Mouse (Mus musculus): ENCODE data around the gene Clec1b.

Gene Clec1b

GRCm38 (mm10) chr6:129396997-129397396 is at the start of gene Clec1b:
TSS of gene Clec1b (plus strand) at chr6:129397297.
- no peak for DNase-seq (ENCODE audit: low read depth, low spot score)

- peak; percentile 72 for DNase-seq (ENCODE audit: low read depth, low spot score)
These were observed 47.4 kb upstream of the Clec1b start for GRCm38 (mm10) chr6:129349524-129350352.

- DNase-seq (ENCODE audit: low read depth, low spot score) = no peak
These were observed 46.0 kb upstream of the Clec1b start for GRCm38 (mm10) chr6:129351091-129351490.

GRCm38 (mm10) chr6:129355774-129356173 is 41.3 kb upstream of the Clec1b start:
- no peak for DNase-seq (ENCODE audit: low read depth, low spot score)

- no peak for DNase-seq (ENCODE audit: low read depth, low spot score)
These were observed 40.7 kb upstream of the Clec1b start for GRCm38 (mm10) chr6:129356430-129356829.

GRCm38 (mm10) chr6:129359515-129359914 is 37.6 kb upstream of the Clec1b start:
- no peak for DNase-seq (ENCODE audit: low read depth, low spot score)

- DNase-seq (ENCODE audit: low read depth, low spot score) = peak; percentile 94
These were observed 33.2 kb upstream of the Clec1b start for GRCm38 (mm10) chr6:129363942-129364341.

GRCm38 (mm10) chr6:129365959-129366359 is 31.1 kb upstream of the Clec1b start:
- DNase-seq (ENCODE audit: low read depth, low spot score) = peak; percentile 77

GRCm38 (mm10) chr6:129369374-129370132 is 27.5 kb upstream of the Clec1b start:
- DNase-seq (ENCODE audit: low read depth, low spot score) = no peak

- DNase-seq (ENCODE audit: low read depth, low spot score) = no peak
These were observed 22.1 kb upstream of the Clec1b start for GRCm38 (mm10) chr6:129374937-129375471.

GRCm38 (mm10) chr6:129380454-129380853 is 16.6 kb upstream of the Clec1b start:
- DNase-seq (ENCODE audit: low read depth, low spot score) = no peak

GRCm38 (mm10) chr6:129381736-129382135 is 15.4 kb upstream of the Clec1b start:
- DNase-seq (ENCODE audit: low read depth, low spot score) = no peak

GRCm38 (mm10) chr6:129383466-129383865 is 13.6 kb upstream of the Clec1b start:
- DNase-seq (ENCODE audit: low read depth, low spot score) = no peak

- peak; percentile 22 for DNase-seq (ENCODE audit: low read depth, low spot score)
These were observed 12.1 kb upstream of the Clec1b start for GRCm38 (mm10) chr6:129385000-129385399.

- no peak for DNase-seq (ENCODE audit: low read depth, low spot score)
These were observed 11.3 kb upstream of the Clec1b start, which contains the start of gene Clec12b for GRCm38 (mm10) chr6:129385774-129386173. TSS of gene Clec12b (minus strand) at chr6:129385874.

GRCm38 (mm10) chr6:129393087-129393720 is 3.9 kb upstream of the Clec1b start:
- no peak for DNase-seq (ENCODE audit: low read depth, low spot score)

GRCm38 (mm10) chr6:129393732-129394131 is 3.4 kb upstream of the Clec1b start:
- DNase-seq (ENCODE audit: low read depth, low spot score) = no peak

- DNase-seq (ENCODE audit: low read depth, low spot score) = no peak
These were observed 2.8 kb downstream of the Clec1b start for GRCm38 (mm10) chr6:129399945-129400344.

- DNase-seq (ENCODE audit: low read depth, low spot score) = no peak
These were observed 5.3 kb downstream of the Clec1b start for GRCm38 (mm10) chr6:129402404-129402803.

GRCm38 (mm10) chr6:129403391-129403790 is 6.3 kb downstream of the Clec1b start:
- DNase-seq (ENCODE audit: low read depth, low spot score) = no peak

- DNase-seq (ENCODE audit: low read depth, low spot score) = no peak
These were observed 8.9 kb downstream of the Clec1b start for GRCm38 (mm10) chr6:129405999-129406398.

GRCm38 (mm10) chr6:129407324-129407723 is 10.2 kb downstream of the Clec1b start:
- no peak for DNase-seq (ENCODE audit: low read depth, low spot score)

All from ES-CJ7 (cell line).